Mouse (Mus musculus) E14TG2a.4 (cell line): Measurements from ENCODE around the gene Hyal2.

Source experiments
- CTCF ChIP-seq: conservative IDR thresholded peaks from 2 replicates; pipeline ENCODE4 v1.5.1; 2014; ENCODE audit warnings: low read length
- POU5F1 ChIP-seq: IDR thresholded peaks from 2 replicates; pipeline ENCODE4 v1.6.1; 2014; ENCODE audit warnings: low read length, borderline replicate concordance

- TF ChIP-seq CTCF (no peak), POU5F1 (no peak)
Measured at GRCm38 (mm10) chr9:107606591-107606990, 38.8 kb downstream of the Hyal2 start.
